Comparison of ENCODE assay signal across 7 mouse cellular contexts in genomic region chr2:164784869-164785420, GRCm38 (mm10). TPM values are rescaled to one million over a fixed set of nuclear protein-coding genes. Genes with fewer than 3 reads are reported as not detected.
DNase-seq lines count a peak whose midpoint lies in the region; ATAC-seq and TF ChIP-seq lines count a peak whose summit lies in the region.

No protein-coding gene starts in this region.

- H3K4me3 ChIP-seq in lung, embryonic 15.5 days, result peak overlapping the region; percentile 73
- peak overlapping the region; percentile 79 for H3K4me3 ChIP-seq in forebrain, embryonic 10.5 days
- peak overlapping the region; percentile 78 for H3K4me3 ChIP-seq in limb, embryonic 14.5 days (replicated peaks; ENCODE audit: low read length)
- peak overlapping the region; percentile 68 for H3K4me3 ChIP-seq in stomach, embryonic 15.5 days (replicated peaks)

- peak overlapping the region; percentile 92 for H3K27ac ChIP-seq in lung, embryonic 15.5 days
- H3K27ac ChIP-seq in forebrain, embryonic 10.5 days, result peak overlapping the region; percentile 88
- H3K27ac ChIP-seq in limb, embryonic 14.5 days (replicated peaks; ENCODE audit: low read depth, low read length), result peak overlapping the region; percentile 84; the same call in 1 of the 2 replicates
- peak overlapping the region; percentile 94 for H3K27ac ChIP-seq in stomach, embryonic 15.5 days

- no peak for ATAC-seq in lung, embryonic 15.5 days (ENCODE audit: borderline replicate concordance, extremely low read depth, low FRiP score, low TSS enrichment)
- no peak for ATAC-seq in limb, embryonic 14.5 days (ENCODE audit: low FRiP score, low read depth)
- no peak for ATAC-seq in stomach, embryonic 15.5 days (ENCODE audit: insufficient read depth, low FRiP score, low read depth)
- no peak for ATAC-seq in CD4-positive, CD25-positive, alpha-beta regulatory T cell, adult 4 months

- H3K4me1 ChIP-seq in lung, embryonic 15.5 days, result peaks cover 24% of the 10 kb centered on the region
- H3K4me1 ChIP-seq in forebrain, embryonic 10.5 days, result peaks cover 36% of the 10 kb centered on the region
- H3K4me1 ChIP-seq in limb, embryonic 14.5 days (ENCODE audit: control insufficient read depth, insufficient read depth, low read length), result peaks cover 14% of the 10 kb centered on the region; the same call in 1 of the 2 replicates
- peaks cover 21% of the 10 kb centered on the region; the same call in 1 of the 2 replicates for H3K4me1 ChIP-seq in stomach, embryonic 15.5 days

- no peak for DNase-seq in lung, postnatal 10 days
- DNase-seq in forebrain, embryonic 10.5 days (ENCODE audit: extremely low spot score, low spot score), result no peak
- DNase-seq in limb, embryonic 14.5 days (ENCODE audit: low spot score), result no peak
- no peak for DNase-seq in adrenal gland, adult 18-20 months (ENCODE audit: low spot score in 2 of 2)

- WGBS in lung, embryonic 15.5 days, result 4% methylated on average over 7 of the region's 7 CpGs
- WGBS in forebrain, embryonic 10.5 days, result 21% methylated on average over 7 of the region's 7 CpGs
- WGBS in limb, embryonic 14.5 days, result 6% methylated on average over 7 of the region's 7 CpGs
- under 1% methylated on average over 7 of the region's 7 CpGs for WGBS in stomach, embryonic 15.5 days

- peak overlapping the region; percentile 81 for H3K9ac ChIP-seq in lung, embryonic 15.5 days
- peak overlapping the region; percentile 77 for H3K9ac ChIP-seq in limb, embryonic 14.5 days (ENCODE audit: low read depth, low read length, severe bottlenecking)
- H3K9ac ChIP-seq in stomach, embryonic 15.5 days, result peak overlapping the region; percentile 73; the same call in 1 of the 2 replicates

- no peaks in the 10 kb centered on the region for H3K36me3 ChIP-seq in lung, embryonic 15.5 days
- H3K36me3 ChIP-seq in forebrain, embryonic 10.5 days (replicated peaks), result peaks cover 11% of the 10 kb centered on the region
- H3K36me3 ChIP-seq in limb, embryonic 14.5 days (ENCODE audit: control insufficient read depth, insufficient read depth, low read length), result peaks cover 11% of the 10 kb centered on the region
- H3K36me3 ChIP-seq in stomach, embryonic 15.5 days, result no peaks in the 10 kb centered on the region

- TF ChIP-seq POLR2A in limb, embryonic 14.5 days (IDR thresholded peaks at IDR 0.05; ENCODE audit: borderline replicate concordance, extremely low read depth, insufficient read depth, insufficient read length), result no peak

- no peaks in the 10 kb centered on the region for H3K27me3 ChIP-seq in lung, embryonic 15.5 days
- peaks cover 24% of the 10 kb centered on the region for H3K27me3 ChIP-seq in forebrain, embryonic 10.5 days (ENCODE audit: poor library complexity, severe bottlenecking)
- H3K27me3 ChIP-seq in limb, embryonic 14.5 days (ENCODE audit: control insufficient read depth, insufficient read depth, low read length), result no peaks in the 10 kb centered on the region
- H3K27me3 ChIP-seq in stomach, embryonic 15.5 days (replicated peaks), result no peaks in the 10 kb centered on the region

- no peaks in the 10 kb centered on the region for H3K9me3 ChIP-seq in lung, embryonic 15.5 days
- H3K9me3 ChIP-seq in forebrain, embryonic 10.5 days, result no peaks in the 10 kb centered on the region
- H3K9me3 ChIP-seq in limb, embryonic 14.5 days (ENCODE audit: control insufficient read depth, low read length), result no peaks in the 10 kb centered on the region
- no peaks in the 10 kb centered on the region for H3K9me3 ChIP-seq in stomach, embryonic 15.5 days

- peak overlapping the region; percentile 90 for H3K4me2 ChIP-seq in lung, embryonic 15.5 days
- peak overlapping the region; percentile 91 for H3K4me2 ChIP-seq in limb, embryonic 14.5 days (replicated peaks; ENCODE audit: low read depth, low read length, severe bottlenecking)
- H3K4me2 ChIP-seq in stomach, embryonic 15.5 days, result peak overlapping the region; percentile 84

RNA-seq across cellular contexts. Expression of gene Snx21, which starts 0.7 kb away (rescaled TPM):
- 24.4 and 27.0 TPM in 2 replicates for polyA plus RNA-seq in lung, embryonic 15.5 days (2015; fragmentation: Nextera tagmentation; extraction: Ambion mirVana)
- polyA plus RNA-seq in forebrain, embryonic 10.5 days (2016; fragmentation: Nextera tagmentation; extraction: Ambion mirVana), result 10.4 and 11.0 TPM in 2 replicates
- polyA plus RNA-seq in limb, embryonic 14.5 days (2012; rRNA removed), result 26.0 and 35.0 TPM in 2 replicates
- 29.2 and 34.0 TPM in 2 replicates for polyA plus RNA-seq in limb, embryonic 14.5 days (2014; fragmentation: Nextera tagmentation; extraction: Ambion mirVana)
- 24.6 and 24.8 TPM in 2 replicates for polyA plus RNA-seq in stomach, embryonic 15.5 days (2015; fragmentation: Nextera tagmentation; extraction: Ambion mirVana)
- 1 to 10 TPM; 4.9 to 7.7 TPM for polyA plus RNA-seq in CD4-positive, CD25-positive, alpha-beta regulatory T cell, adult 4 months (2017; shearing (Covaris generic))
- total RNA-seq in adrenal gland, adult 18-20 months (2021), result 10 to 100 TPM; 25.0 to 28.4 TPM

RNA-seq across cellular contexts. Expression of gene Tnnc2, which starts 5.2 kb away (rescaled TPM):
- polyA plus RNA-seq in lung, embryonic 15.5 days (2015; fragmentation: Nextera tagmentation; extraction: Ambion mirVana), result 2.0 and 9.7 TPM in 2 replicates
- not detected in 2 replicates for polyA plus RNA-seq in forebrain, embryonic 10.5 days (2016; fragmentation: Nextera tagmentation; extraction: Ambion mirVana)
- 178 and 322 TPM in 2 replicates for polyA plus RNA-seq in limb, embryonic 14.5 days (2012; rRNA removed)
- 273 and 401 TPM in 2 replicates for polyA plus RNA-seq in limb, embryonic 14.5 days (2014; fragmentation: Nextera tagmentation; extraction: Ambion mirVana)
- 8.1 and 16.8 TPM in 2 replicates for polyA plus RNA-seq in stomach, embryonic 15.5 days (2015; fragmentation: Nextera tagmentation; extraction: Ambion mirVana)
- not detected for polyA plus RNA-seq in CD4-positive, CD25-positive, alpha-beta regulatory T cell, adult 4 months (2017; shearing (Covaris generic))
- 10 to 100 TPM in 1 of 2 experiments, not detected in 1; 11.3 TPM for total RNA-seq in adrenal gland, adult 18-20 months (2021)

RNA-seq across cellular contexts. Expression of gene Ube2c, which starts 15.2 kb away (rescaled TPM):
- 554 and 590 TPM in 2 replicates for polyA plus RNA-seq in lung, embryonic 15.5 days (2015; fragmentation: Nextera tagmentation; extraction: Ambion mirVana)
- polyA plus RNA-seq in forebrain, embryonic 10.5 days (2016; fragmentation: Nextera tagmentation; extraction: Ambion mirVana), result 638 and 648 TPM in 2 replicates
- 293 and 329 TPM in 2 replicates for polyA plus RNA-seq in limb, embryonic 14.5 days (2012; rRNA removed)
- polyA plus RNA-seq in limb, embryonic 14.5 days (2014; fragmentation: Nextera tagmentation; extraction: Ambion mirVana), result 279 and 305 TPM in 2 replicates
- polyA plus RNA-seq in stomach, embryonic 15.5 days (2015; fragmentation: Nextera tagmentation; extraction: Ambion mirVana), result 428 and 438 TPM in 2 replicates
- polyA plus RNA-seq in CD4-positive, CD25-positive, alpha-beta regulatory T cell, adult 4 months (2017; shearing (Covaris generic)), result 10 to 100 TPM in 1 of 2 experiments, 1 to 10 TPM in 1; 7.7 to 11.4 TPM
- 1 to 10 TPM; 1.4 to 4.0 TPM for total RNA-seq in adrenal gland, adult 18-20 months (2021)

RNA-seq across cellular contexts. Expression of gene Acot8, which starts 19.7 kb away (rescaled TPM):
- 19.8 and 20.3 TPM in 2 replicates for polyA plus RNA-seq in lung, embryonic 15.5 days (2015; fragmentation: Nextera tagmentation; extraction: Ambion mirVana)
- 15.3 and 16.3 TPM in 2 replicates for polyA plus RNA-seq in forebrain, embryonic 10.5 days (2016; fragmentation: Nextera tagmentation; extraction: Ambion mirVana)
- polyA plus RNA-seq in limb, embryonic 14.5 days (2012; rRNA removed), result 31.5 and 41.2 TPM in 2 replicates
- polyA plus RNA-seq in limb, embryonic 14.5 days (2014; fragmentation: Nextera tagmentation; extraction: Ambion mirVana), result 14.0 and 15.2 TPM in 2 replicates
- polyA plus RNA-seq in stomach, embryonic 15.5 days (2015; fragmentation: Nextera tagmentation; extraction: Ambion mirVana), result 21.9 and 22.9 TPM in 2 replicates
- polyA plus RNA-seq in CD4-positive, CD25-positive, alpha-beta regulatory T cell, adult 4 months (2017; shearing (Covaris generic)), result 10 to 100 TPM; 32.5 to 42.2 TPM
- 10 to 100 TPM; 32.6 to 36.6 TPM for total RNA-seq in adrenal gland, adult 18-20 months (2021)

RNA-seq across cellular contexts. Expression of gene Zswim3, which starts 20.0 kb away (rescaled TPM):
- 6.7 and 8.4 TPM in 2 replicates for polyA plus RNA-seq in lung, embryonic 15.5 days (2015; fragmentation: Nextera tagmentation; extraction: Ambion mirVana)
- 8.6 and 9.2 TPM in 2 replicates for polyA plus RNA-seq in forebrain, embryonic 10.5 days (2016; fragmentation: Nextera tagmentation; extraction: Ambion mirVana)
- 4.3 and 4.9 TPM in 2 replicates for polyA plus RNA-seq in limb, embryonic 14.5 days (2012; rRNA removed)
- 6.9 and 7.0 TPM in 2 replicates for polyA plus RNA-seq in limb, embryonic 14.5 days (2014; fragmentation: Nextera tagmentation; extraction: Ambion mirVana)
- 7.9 and 8.5 TPM in 2 replicates for polyA plus RNA-seq in stomach, embryonic 15.5 days (2015; fragmentation: Nextera tagmentation; extraction: Ambion mirVana)
- polyA plus RNA-seq in CD4-positive, CD25-positive, alpha-beta regulatory T cell, adult 4 months (2017; shearing (Covaris generic)), result 1 to 10 TPM; 7.0 to 8.1 TPM
- 1 to 10 TPM; 4.2 to 5.3 TPM for total RNA-seq in adrenal gland, adult 18-20 months (2021)

Comparison
In these comparisons a context has a peak if more than half of its experiments do, and no peak if none do; other contexts are left out.
1. RNA of gene Tnnc2, which starts 5.2 kb away (polyA plus RNA-seq): 178 to 401 TPM in limb, embryonic 14.5 days; 8.1 to 16.8 TPM in stomach, embryonic 15.5 days, 2.0 to 9.7 TPM in lung, embryonic 15.5 days, not detected in forebrain, embryonic 10.5 days and not detected in CD4-positive, CD25-positive, alpha-beta regulatory T cell, adult 4 months; every median in the first group is over 10 times any median in the second.
2. RNA of gene Ube2c, which starts 15.2 kb away (polyA plus RNA-seq): 638 to 648 TPM in forebrain, embryonic 10.5 days, 554 to 590 TPM in lung, embryonic 15.5 days, 428 to 438 TPM in stomach, embryonic 15.5 days and 279 to 329 TPM in limb, embryonic 14.5 days; 7.7 to 11.4 TPM in CD4-positive, CD25-positive, alpha-beta regulatory T cell, adult 4 months; every median in the first group is over 10 times any median in the second.
3. Peak in every context shown above with its lines, with median percentiles within 50 percentile points of each other: H3K27ac ChIP-seq, H3K4me2 ChIP-seq, H3K4me3 ChIP-seq and H3K9ac ChIP-seq.